Mouse (Mus musculus) bone marrow, adult 2 months (tissue): ENCODE measurements around the gene Grb14.

Experiments used
- CTCF ChIP-seq: fragments of 200-500 bp; IDR thresholded peaks from 2 replicates; pipeline ENCODE4 v1.5.1; 2011; ENCODE audit warnings: low read length, control low read depth; ENCODE audit not compliant: control insufficient read depth, insufficient read depth
- POLR2A ChIP-seq: fragments of 200-500 bp; IDR thresholded peaks from 2 replicates; pipeline ENCODE4 v1.6.1; 2011; ENCODE audit warnings: low read depth, mild to moderate bottlenecking, control low read depth, low read length, borderline replicate concordance; ENCODE audit not compliant: control insufficient read depth

DNA sequence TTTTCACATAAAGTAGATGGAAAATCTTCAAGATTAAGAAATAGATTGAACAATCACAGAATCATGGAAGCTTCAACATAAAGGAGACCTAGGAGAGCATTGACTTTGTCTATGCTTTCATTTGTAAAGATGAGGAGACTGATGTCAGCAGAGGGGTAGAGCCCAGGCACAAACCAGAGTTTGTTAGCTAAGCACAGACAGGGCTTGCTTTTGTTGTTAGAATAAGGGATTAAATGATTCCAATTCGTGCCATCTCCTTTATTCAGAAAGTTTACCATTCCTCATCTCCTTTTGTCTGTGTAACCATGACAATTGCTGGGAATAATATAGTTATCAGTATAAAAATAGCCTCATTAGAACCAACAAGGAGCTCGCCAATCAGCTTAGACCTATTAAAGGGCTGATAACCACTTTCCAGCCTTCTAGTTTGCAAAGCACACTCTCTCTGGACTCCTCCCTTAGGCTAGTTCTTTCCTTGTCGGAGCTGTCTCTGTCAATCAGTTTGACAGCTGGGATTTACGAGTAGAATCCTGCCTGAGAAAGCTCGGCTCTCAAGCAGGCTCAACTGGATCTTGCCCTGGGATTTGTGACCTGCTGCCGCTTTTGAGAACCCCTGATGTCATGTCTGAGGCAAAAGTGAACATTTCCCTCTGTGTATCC is 137.6 kb downstream of the Grb14 start:
- TF ChIP-seq CTCF (no peak), POLR2A (no peak)
